8 mouse cellular contexts compared by ENCODE assay signal in genomic region chr12:33109531-33109930, GRCm38 (mm10). TPM values are rescaled to one million over a fixed set of nuclear protein-coding genes. Genes with fewer than 3 reads are reported as not detected.
DNase-seq lines count a peak whose midpoint lies in the region; ATAC-seq and TF ChIP-seq lines count a peak whose summit lies in the region.

No protein-coding gene starts in this region.

- H3K4me1 ChIP-seq in forebrain, embryonic 11.5 days (replicated peaks; ENCODE audit: control insufficient read depth, insufficient read depth, low read length), result 0 out of 2 replicates have a peak, but pooled peaks cover 2% of the 10 kb centered on the region
- H3K4me1 ChIP-seq in forebrain, embryonic 10.5 days, result peaks cover 26% of the 10 kb centered on the region
- H3K4me1 ChIP-seq in bone marrow, adult 2 months (ENCODE audit: control insufficient read depth, insufficient read depth, low read length), result no peaks in the 10 kb centered on the region
- peaks cover 15% of the 10 kb centered on the region for H3K4me1 ChIP-seq in heart, embryonic 15.5 days (replicated peaks)
- H3K4me1 ChIP-seq in midbrain, postnatal 0 days (ENCODE audit: insufficient read depth, low read length), result no peaks in the 10 kb centered on the region

- no peak overlapping the region for H3K4me2 ChIP-seq in forebrain, embryonic 11.5 days (ENCODE audit: low read depth, low read length, severe bottlenecking)
- no peak overlapping the region for H3K4me2 ChIP-seq in heart, embryonic 15.5 days
- H3K4me2 ChIP-seq in midbrain, postnatal 0 days (ENCODE audit: low read depth, low read length, poor library complexity, severe bottlenecking), result no peak overlapping the region

- H3K4me3 ChIP-seq in forebrain, embryonic 11.5 days (ENCODE audit: low read depth, low read length), result no peak overlapping the region
- H3K4me3 ChIP-seq in forebrain, embryonic 10.5 days, result no peak overlapping the region
- H3K4me3 ChIP-seq in bone marrow, adult 2 months (replicated peaks; ENCODE audit: control insufficient read depth, low read depth, low read length), result no peak overlapping the region
- H3K4me3 ChIP-seq in heart, embryonic 15.5 days, result no peak overlapping the region
- no peak overlapping the region for H3K4me3 ChIP-seq in midbrain, postnatal 0 days (ENCODE audit: low read depth, low read length)

- peak; percentile 45; the same call in 1 of the 2 replicates for TF ChIP-seq CTCF in bone marrow, adult 2 months (IDR thresholded peaks at IDR 0.05; ENCODE audit: control insufficient read depth, insufficient read depth, low read length)
- peak; percentile 76 for TF ChIP-seq CTCF in midbrain, postnatal 0 days (IDR thresholded peaks at IDR 0.05)

- no peaks in the 10 kb centered on the region for H3K36me3 ChIP-seq in forebrain, embryonic 11.5 days (ENCODE audit: control insufficient read depth, insufficient read depth, low read length)
- H3K36me3 ChIP-seq in forebrain, embryonic 10.5 days (replicated peaks), result no peaks in the 10 kb centered on the region
- H3K36me3 ChIP-seq in heart, embryonic 15.5 days, result no peaks in the 10 kb centered on the region
- H3K36me3 ChIP-seq in midbrain, postnatal 0 days (ENCODE audit: insufficient read depth, low read length), result no peaks in the 10 kb centered on the region

- no peak overlapping the region for H3K27ac ChIP-seq in forebrain, embryonic 11.5 days (ENCODE audit: low read depth, low read length)
- no peak overlapping the region for H3K27ac ChIP-seq in forebrain, embryonic 10.5 days
- no peak overlapping the region for H3K27ac ChIP-seq in bone marrow, adult 2 months (ENCODE audit: control insufficient read depth, insufficient read depth, low read depth, low read length, poor library complexity)
- H3K27ac ChIP-seq in heart, embryonic 15.5 days, result no peak overlapping the region
- no peak overlapping the region for H3K27ac ChIP-seq in midbrain, postnatal 0 days (ENCODE audit: low read depth, low read length)

- peak; percentile 66 for ATAC-seq in forebrain, embryonic 11.5 days (replicated peaks; ENCODE audit: low FRiP score)
- peak; percentile 53; the same call in 1 of the 2 replicates for ATAC-seq in heart, embryonic 15.5 days (replicated peaks; ENCODE audit: insufficient number of reproducible peaks, insufficient read depth, low FRiP score, low read depth)
- ATAC-seq in midbrain, postnatal 0 days (ENCODE audit: low FRiP score), result no peak

- DNase-seq in forebrain, embryonic 11.5 days (ENCODE audit: low spot score), result no peak
- DNase-seq in forebrain, embryonic 10.5 days (ENCODE audit: extremely low spot score, low spot score), result no peak
- DNase-seq in A20 (ENCODE audit: low read depth, low spot score), result peak; percentile 46
- peak; percentile 17 to 38 for DNase-seq in kidney, postnatal 25 days
- DNase-seq in midbrain, postnatal 0 days (ENCODE audit: low spot score), result peak; percentile 75
- DNase-seq in ovary, postnatal 14 days (ENCODE audit: low spot score), result no peak

- no peaks in the 10 kb centered on the region for H3K9me3 ChIP-seq in forebrain, embryonic 11.5 days (ENCODE audit: control insufficient read depth, low read length)
- no peaks in the 10 kb centered on the region for H3K9me3 ChIP-seq in forebrain, embryonic 10.5 days
- H3K9me3 ChIP-seq in heart, embryonic 15.5 days (replicated peaks), result no peaks in the 10 kb centered on the region
- H3K9me3 ChIP-seq in midbrain, postnatal 0 days (ENCODE audit: low read length), result no peaks in the 10 kb centered on the region

- no peak overlapping the region for H3K9ac ChIP-seq in forebrain, embryonic 11.5 days (ENCODE audit: low read length)
- H3K9ac ChIP-seq in heart, embryonic 15.5 days, result no peak overlapping the region
- no peak overlapping the region for H3K9ac ChIP-seq in midbrain, postnatal 0 days (replicated peaks; ENCODE audit: low read length, poor library complexity, severe bottlenecking)

- TF ChIP-seq POLR2A in bone marrow, adult 2 months (IDR thresholded peaks at IDR 0.05; ENCODE audit: borderline replicate concordance, control insufficient read depth, low read depth, low read length), result no peak

- no peaks in the 10 kb centered on the region for H3K27me3 ChIP-seq in forebrain, embryonic 11.5 days (ENCODE audit: control insufficient read depth, insufficient read depth, low read length)
- H3K27me3 ChIP-seq in forebrain, embryonic 10.5 days (ENCODE audit: poor library complexity, severe bottlenecking), result no peaks in the 10 kb centered on the region
- no peaks in the 10 kb centered on the region for H3K27me3 ChIP-seq in heart, embryonic 15.5 days
- H3K27me3 ChIP-seq in midbrain, postnatal 0 days (ENCODE audit: insufficient read depth, low read length), result no peaks in the 10 kb centered on the region

RNA-seq across cellular contexts. Expression of gene Cdhr3, which starts 16.9 kb away (rescaled TPM):
- not detected in 2 replicates for polyA plus RNA-seq in forebrain, embryonic 11.5 days (2014; fragmentation: Nextera tagmentation; extraction: Ambion mirVana)
- polyA plus RNA-seq in forebrain, embryonic 10.5 days (2016; fragmentation: Nextera tagmentation; extraction: Ambion mirVana), result not detected in 2 replicates
- polyA plus RNA-seq in bone marrow, adult 2 months (2011; ENCODE audit: insufficient read depth, insufficient read length, low replicate concordance, missing spikeins), result not detected in 2 replicates
- 0.25 and 0.37 TPM in 2 replicates for polyA plus RNA-seq in heart, embryonic 15.5 days (2015; fragmentation: Nextera tagmentation; extraction: Ambion mirVana)
- total RNA-seq in midbrain, postnatal 0 days (2014; rRNA removed), result 0.42 and 0.55 TPM in 2 replicates
- 0.72 and 1.0 TPM in 2 replicates for polyA plus RNA-seq in midbrain, postnatal 0 days (2015; fragmentation: Nextera tagmentation; extraction: Ambion mirVana)

RNA-seq across cellular contexts. Expression of gene Atxn7l1, which starts 38.0 kb away (rescaled TPM):
- 16.0 and 16.5 TPM in 2 replicates for polyA plus RNA-seq in forebrain, embryonic 11.5 days (2014; fragmentation: Nextera tagmentation; extraction: Ambion mirVana)
- polyA plus RNA-seq in forebrain, embryonic 10.5 days (2016; fragmentation: Nextera tagmentation; extraction: Ambion mirVana), result 10.4 and 11.0 TPM in 2 replicates
- 34.4 and 52.4 TPM in 2 replicates for polyA plus RNA-seq in bone marrow, adult 2 months (2011; ENCODE audit: insufficient read depth, insufficient read length, low replicate concordance, missing spikeins)
- 7.8 and 10.2 TPM in 2 replicates for polyA plus RNA-seq in heart, embryonic 15.5 days (2015; fragmentation: Nextera tagmentation; extraction: Ambion mirVana)
- total RNA-seq in midbrain, postnatal 0 days (2014; rRNA removed), result 23.6 and 27.8 TPM in 2 replicates
- 20.3 and 20.9 TPM in 2 replicates for polyA plus RNA-seq in midbrain, postnatal 0 days (2015; fragmentation: Nextera tagmentation; extraction: Ambion mirVana)

Comparison
In these comparisons a context has a peak if more than half of its experiments do, and no peak if none do; other contexts are left out.
1. DNase-seq: peak in A20 (single experiment), kidney, postnatal 25 days (2 of 2) and midbrain, postnatal 0 days (single experiment); none in forebrain, embryonic 11.5 days (single experiment), forebrain, embryonic 10.5 days (single experiment) and ovary, postnatal 14 days (single experiment).